Mouse (Mus musculus) hindbrain, embryonic 13.5 days (tissue): Measurements from ENCODE around the gene Canx. TPM values are rescaled to one million over a fixed set of nuclear protein-coding genes. Genes with fewer than 3 reads are reported as not detected.
A peak's percentile ranks its signal among the peaks of the same experiment; 100 is the strongest.

Source experiments
- ATAC-seq: fragments of 200-750 bp; cut with Nextera tagmentation; 2 replicates; pipeline ENCODE4 v1.8.0; 2017; ENCODE audit warnings: moderate TSS enrichment; ENCODE audit not compliant: low FRiP score
- H3K27ac ChIP-seq: fragments of 300-500 bp; sonication (generic); 2 replicates; pipeline ENCODE4 v1.5.1; 2015; ENCODE audit warnings: inconsistent platforms, mild to moderate bottlenecking, moderate library complexity
- H3K27me3 ChIP-seq: fragments of 300-500 bp; sonication (generic); 2 replicates; pipeline ENCODE4 v1.6.1; 2015; ENCODE audit warnings: mild to moderate bottlenecking, inconsistent platforms
- H3K36me3 ChIP-seq: fragments of 300-500 bp; sonication (generic); 2 replicates; pipeline ENCODE4 v1.6.1; 2015; ENCODE audit warnings: mild to moderate bottlenecking, inconsistent platforms
- H3K4me1 ChIP-seq: fragments of 300-500 bp; sonication (generic); replicated peaks from 2 replicates; pipeline ENCODE4 v1.6.1; 2015; ENCODE audit warnings: inconsistent platforms
- H3K4me2 ChIP-seq: fragments of 300-500 bp; sonication (generic); 2 replicates; pipeline ENCODE4 v1.6.1; 2015; ENCODE audit warnings: inconsistent platforms, mild to moderate bottlenecking, moderate library complexity
- H3K4me3 ChIP-seq: fragments of 300-500 bp; sonication (generic); 2 replicates; pipeline ENCODE4 v1.5.1; 2015; ENCODE audit warnings: mild to moderate bottlenecking, inconsistent platforms
- H3K9ac ChIP-seq: fragments of 300-500 bp; sonication (generic); 2 replicates; pipeline ENCODE4 v1.6.1; 2015; ENCODE audit warnings: mild to moderate bottlenecking, inconsistent platforms
- H3K9me3 ChIP-seq: fragments of 300-500 bp; sonication (generic); 2 replicates; pipeline ENCODE4 v1.6.1; 2016; ENCODE audit warnings: inconsistent platforms
- WGBS: fragments of 180-500 bp; shearing (Covaris S2); methylation state at CpG from one replicate; pipeline ENCODE4 v1.1.7; 2015; 5-methylcytosine and 5-hydroxymethylcytosine counted together
- polyA plus RNA-seq: library from polyadenylated mRNA; unstranded; fragments of >200 nt; fragmentation: Nextera tagmentation; extraction: Ambion mirVana; gene quantifications from 2 replicates; pipeline ENCODE4 v1.2.1, GENCODE M21; 2015

Gene Canx
- polyA plus RNA-seq, 1 experiment from 2014 or later, result 269 TPM

GRCm38 (mm10) chr11:50286428-50286827 is 39.0 kb downstream of the Canx start:
- Histone ChIP-seq H3K27me3 (no peaks in the 10 kb centered on the region), H3K27ac (no peak overlapping the region), H3K4me2 (no peak overlapping the region), H3K36me3 (peaks cover 21% of the 10 kb centered on the region), H3K4me3 (no peak overlapping the region), H3K9me3 (no peaks in the 10 kb centered on the region), H3K9ac (no peak overlapping the region), H3K4me1 (peaks cover 34% of the 10 kb centered on the region)
- WGBS, result 86% methylated on average over 1 of the region's 1 CpGs
- no peak for ATAC-seq

GRCm38 (mm10) chr11:50285696-50286095 is 39.8 kb downstream of the Canx start:
- Histone ChIP-seq H3K4me1 (peaks cover 29% of the 10 kb centered on the region), H3K4me2 (no peak overlapping the region), H3K4me3 (no peak overlapping the region), H3K27ac (no peak overlapping the region), H3K27me3 (no peaks in the 10 kb centered on the region), H3K36me3 (peaks cover 24% of the 10 kb centered on the region), H3K9ac (no peak overlapping the region), H3K9me3 (no peaks in the 10 kb centered on the region)
- 93% methylated on average over 7 of the region's 7 CpGs for WGBS
- ATAC-seq, result no peak

GRCm38 (mm10) chr11:50285263-50285662 is 40.2 kb downstream of the Canx start:
- no peak for ATAC-seq
- Histone ChIP-seq H3K9ac (no peak overlapping the region), H3K4me3 (no peak overlapping the region), H3K4me2 (no peak overlapping the region), H3K27me3 (no peaks in the 10 kb centered on the region), H3K27ac (no peak overlapping the region), H3K36me3 (peaks cover 27% of the 10 kb centered on the region), H3K9me3 (no peaks in the 10 kb centered on the region), H3K4me1 (peaks cover 25% of the 10 kb centered on the region)
- WGBS, result 95% methylated on average over 5 of the region's 5 CpGs

- Histone ChIP-seq H3K9ac (no peak overlapping the region), H3K9me3 (no peaks in the 10 kb centered on the region), H3K4me3 (no peak overlapping the region), H3K4me2 (no peak overlapping the region), H3K4me1 (no peaks in the 10 kb centered on the region), H3K27me3 (no peaks in the 10 kb centered on the region), H3K36me3 (peaks cover 10% of the 10 kb centered on the region), H3K27ac (no peak overlapping the region)
- WGBS, result 62% methylated on average over 1 of the region's 1 CpGs
- no peak for ATAC-seq
Measured at GRCm38 (mm10) chr11:50280053-50280452, 45.4 kb downstream of the Canx start.

- 96% methylated on average over 4 of the region's 4 CpGs for WGBS
- H3K9me3 ChIP-seq, result no peaks in the 10 kb centered on the region
- no peaks in the 10 kb centered on the region for H3K4me1 ChIP-seq
- peaks cover 10% of the 10 kb centered on the region for H3K36me3 ChIP-seq
- H3K27me3 ChIP-seq, result no peaks in the 10 kb centered on the region
- no peak overlapping the region for H3K9ac ChIP-seq
- no peak overlapping the region for H3K4me3 ChIP-seq
- no peak overlapping the region for H3K27ac ChIP-seq
- H3K4me2 ChIP-seq, result no peak overlapping the region
- no peak for ATAC-seq
Measured at GRCm38 (mm10) chr11:50279005-50279404, 46.5 kb downstream of the Canx start.

DNA sequence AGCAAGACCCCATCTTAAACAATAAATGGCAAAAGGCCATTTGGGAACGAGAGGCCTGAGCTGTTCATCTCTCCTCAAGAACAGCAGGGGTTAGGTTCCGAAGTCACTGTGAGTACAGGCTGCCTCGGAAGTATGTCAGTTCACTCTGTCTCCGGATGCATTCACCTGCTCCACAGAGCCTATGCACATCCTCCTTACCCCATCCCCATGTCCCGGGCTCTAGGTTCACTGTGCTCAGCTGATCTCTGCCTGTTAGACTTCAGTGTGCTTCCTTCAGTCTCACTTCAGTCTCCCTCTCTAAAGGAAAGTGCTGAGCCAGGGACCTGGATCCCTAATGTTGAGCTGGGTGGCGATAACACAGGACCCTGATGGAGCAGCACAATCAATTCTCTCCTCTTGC is 47.8 kb downstream of the Canx start:
- ATAC-seq, result no peak
- Histone ChIP-seq H3K4me3 (no peak overlapping the region), H3K9ac (no peak overlapping the region), H3K27ac (no peak overlapping the region), H3K36me3 (peaks cover 10% of the 10 kb centered on the region), H3K4me2 (no peak overlapping the region), H3K9me3 (no peaks in the 10 kb centered on the region), H3K4me1 (0 out of 2 replicates have a peak, but pooled peaks cover 3% of the 10 kb centered on the region), H3K27me3 (no peaks in the 10 kb centered on the region)
- 92% methylated on average over 6 of the region's 6 CpGs for WGBS

GRCm38 (mm10) chr11:50277025-50277424 is 48.4 kb downstream of the Canx start:
- Histone ChIP-seq H3K4me1 (0 out of 2 replicates have a peak, but pooled peaks cover 3% of the 10 kb centered on the region), H3K27ac (no peak overlapping the region), H3K36me3 (peaks cover 10% of the 10 kb centered on the region), H3K9ac (no peak overlapping the region), H3K27me3 (no peaks in the 10 kb centered on the region), H3K9me3 (no peaks in the 10 kb centered on the region), H3K4me2 (no peak overlapping the region), H3K4me3 (no peak overlapping the region)
- ATAC-seq, result no peak

- Histone ChIP-seq H3K4me3 (no peak overlapping the region), H3K27ac (no peak overlapping the region), H3K4me2 (no peak overlapping the region), H3K9me3 (no peaks in the 10 kb centered on the region), H3K4me1 (0 out of 2 replicates have a peak, but pooled peaks cover 3% of the 10 kb centered on the region), H3K27me3 (no peaks in the 10 kb centered on the region), H3K9ac (no peak overlapping the region), H3K36me3 (peaks cover 7% of the 10 kb centered on the region; the same call in 1 of the 2 replicates)
- WGBS, result 84% methylated on average over 5 of the region's 5 CpGs
- no peak for ATAC-seq
Measured at GRCm38 (mm10) chr11:50275568-50276151, 49.8 kb downstream of the Canx start.

GRCm38 (mm10) chr11:50275077-50275476 is 50.4 kb downstream of the Canx start:
- 92% methylated on average over 2 of the region's 2 CpGs for WGBS
- no peak for ATAC-seq

GRCm38 (mm10) chr11:50272819-50273218 is 52.7 kb downstream of the Canx start:
- H3K27me3 ChIP-seq, result no peaks in the 10 kb centered on the region
- H3K9me3 ChIP-seq, result no peaks in the 10 kb centered on the region
- no peak overlapping the region for H3K9ac ChIP-seq
- 80% methylated on average over 2 of the region's 2 CpGs for WGBS
- no peak overlapping the region for H3K27ac ChIP-seq
- 0 out of 2 replicates have a peak, but pooled peaks cover 3% of the 10 kb centered on the region for H3K4me1 ChIP-seq
- H3K36me3 ChIP-seq, result peaks cover 3% of the 10 kb centered on the region; the same call in 1 of the 2 replicates
- no peak overlapping the region for H3K4me2 ChIP-seq
- ATAC-seq, result no peak
- no peak overlapping the region for H3K4me3 ChIP-seq

More at GRCm38 (mm10) chr11:50275077-50275476, 50.4 kb downstream of the Canx start:
- Histone ChIP-seq H3K27me3 (no peaks in the 10 kb centered on the region), H3K27ac (no peak overlapping the region), H3K4me2 (no peak overlapping the region), H3K36me3 (peaks cover 5% of the 10 kb centered on the region; the same call in 1 of the 2 replicates), H3K4me1 (0 out of 2 replicates have a peak, but pooled peaks cover 3% of the 10 kb centered on the region), H3K9ac (no peak overlapping the region), H3K9me3 (no peaks in the 10 kb centered on the region), H3K4me3 (no peak overlapping the region)

DNA sequence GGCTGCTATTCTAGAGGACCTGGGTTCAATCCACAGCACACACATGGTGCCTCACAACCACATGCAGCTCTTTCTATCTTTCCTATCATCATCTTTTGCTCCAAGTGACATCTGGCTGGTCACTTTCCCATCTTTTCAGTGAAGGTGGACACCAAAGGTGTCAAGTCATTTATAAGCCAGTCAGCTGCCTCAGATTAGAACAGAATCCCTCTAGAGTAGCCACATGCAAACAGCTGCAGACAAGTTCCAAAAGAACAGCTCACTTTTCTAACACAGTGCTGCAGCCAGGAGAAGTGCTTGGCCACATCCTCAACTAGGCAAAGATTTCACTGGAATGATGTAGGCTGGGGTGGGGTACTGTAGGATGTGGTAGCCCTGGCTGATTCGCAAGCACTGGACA is 55.6 kb downstream of the Canx start:
- Histone ChIP-seq H3K4me2 (no peak overlapping the region), H3K36me3 (peaks cover 27% of the 10 kb centered on the region), H3K4me1 (0 out of 2 replicates have a peak, but pooled peaks cover 3% of the 10 kb centered on the region), H3K4me3 (no peak overlapping the region), H3K9ac (no peak overlapping the region), H3K27ac (0 out of 2 replicates have a peak overlapping the region, but pooled peaks have one; percentile 23), H3K27me3 (no peaks in the 10 kb centered on the region), H3K9me3 (no peaks in the 10 kb centered on the region)
- no peak for ATAC-seq
- WGBS, result 100% methylated on average over 1 of the region's 1 CpGs

DNA sequence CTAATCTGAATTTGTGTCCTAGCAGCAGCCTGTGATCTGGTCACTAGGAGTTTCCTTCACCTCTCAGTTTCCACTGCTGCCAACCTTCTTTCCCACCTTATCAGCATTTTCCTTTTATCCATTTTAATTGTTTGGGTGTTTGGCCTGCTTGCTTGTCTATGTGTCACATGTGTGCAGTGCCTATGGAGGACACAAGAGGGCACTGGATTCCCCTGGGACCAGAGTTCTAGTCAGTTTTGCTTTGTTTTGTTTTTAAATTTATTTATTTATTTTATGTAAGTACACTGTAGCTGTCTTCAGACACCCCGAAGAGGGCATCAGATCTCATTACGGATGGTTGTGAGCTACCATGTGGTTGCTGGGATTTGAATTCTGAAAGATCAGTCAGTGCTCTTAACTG is 56.3 kb downstream of the Canx start:
- Histone ChIP-seq H3K9me3 (no peaks in the 10 kb centered on the region), H3K36me3 (peaks cover 34% of the 10 kb centered on the region), H3K4me1 (0 out of 2 replicates have a peak, but pooled peaks cover 3% of the 10 kb centered on the region), H3K4me3 (no peak overlapping the region), H3K27ac (no peak overlapping the region), H3K4me2 (no peak overlapping the region), H3K27me3 (no peaks in the 10 kb centered on the region), H3K9ac (no peak overlapping the region)
- 90% methylated on average over 2 of the region's 2 CpGs for WGBS
- no peak for ATAC-seq

GRCm38 (mm10) chr11:50266997-50267396 is 58.5 kb downstream of the Canx start:
- Histone ChIP-seq H3K27me3 (no peaks in the 10 kb centered on the region), H3K36me3 (peaks cover 53% of the 10 kb centered on the region), H3K27ac (no peak overlapping the region), H3K4me1 (no peaks in the 10 kb centered on the region), H3K4me3 (no peak overlapping the region), H3K9me3 (no peaks in the 10 kb centered on the region), H3K4me2 (no peak overlapping the region), H3K9ac (no peak overlapping the region)
- 90% methylated on average over 3 of the region's 3 CpGs for WGBS
- no peak for ATAC-seq
